ENCODE assay signal across 24 mouse cellular contexts in genomic region chr19:41706094-41706828, GRCm38 (mm10). TPM values are rescaled to one million over a fixed set of nuclear protein-coding genes. Genes with fewer than 3 reads are reported as not detected.
DNase-seq lines count a peak whose midpoint lies in the region; ATAC-seq and TF ChIP-seq lines count a peak whose summit lies in the region.
"Had no signal": no experiment of that assay in that cellular context is flagged by ENCODE, and none has a peak within 500 bp of the region (broad histone marks: within the 10 kb centered on the region; RNA-seq: fewer than 3 reads in every experiment).

No protein-coding gene starts in this region.

- no peaks in the 10 kb centered on the region for H3K9me3 ChIP-seq in forebrain, embryonic 10.5 days
- no peaks in the 10 kb centered on the region for H3K9me3 ChIP-seq in forebrain, embryonic 11.5 days (ENCODE audit: control insufficient read depth, low read length)
- no peaks in the 10 kb centered on the region for H3K9me3 ChIP-seq in hindbrain, embryonic 10.5 days
- H3K9me3 ChIP-seq in hindbrain, embryonic 16.5 days (ENCODE audit: control insufficient read depth, low read length) = no peaks in the 10 kb centered on the region
- H3K9me3 ChIP-seq in neural tube, embryonic 12.5 days = no peaks in the 10 kb centered on the region
- H3K9me3 ChIP-seq: embryonic facial prominence, embryonic 12.5 days; limb, embryonic 12.5 days had no signal

- H3K9ac ChIP-seq in forebrain, embryonic 11.5 days (ENCODE audit: low read length) = no peak overlapping the region
- no peak overlapping the region for H3K9ac ChIP-seq in hindbrain, embryonic 16.5 days (ENCODE audit: low read depth, low read length)
- H3K9ac ChIP-seq in neural tube, embryonic 12.5 days = 0 out of 2 replicates have a peak overlapping the region, but pooled peaks have one; percentile 26
- H3K9ac ChIP-seq: embryonic facial prominence, embryonic 12.5 days; limb, embryonic 12.5 days; liver, postnatal 0 days had no signal

- no peak for TF ChIP-seq CTCF in thymus, adult 2 months (IDR thresholded peaks at IDR 0.05; ENCODE audit: borderline replicate concordance, control insufficient read depth, extremely low read depth, insufficient read depth, low read length, poor library complexity)

- 66% methylated on average over 17 of the region's 17 CpGs for WGBS in forebrain, embryonic 10.5 days
- WGBS in forebrain, embryonic 11.5 days = 74% methylated on average over 17 of the region's 17 CpGs
- 53% methylated on average over 17 of the region's 17 CpGs for WGBS in hindbrain, embryonic 10.5 days
- 44% methylated on average over 17 of the region's 17 CpGs for WGBS in hindbrain, embryonic 16.5 days
- WGBS in neural tube, embryonic 12.5 days = 34% methylated on average over 17 of the region's 17 CpGs
- WGBS in thymus, adult 2 months = 88% methylated on average over 17 of the region's 17 CpGs

- ATAC-seq in forebrain, embryonic 11.5 days (replicated peaks; ENCODE audit: low FRiP score) = no peak
- peak; percentile 34; the same call in 1 of the 2 replicates for ATAC-seq in hindbrain, embryonic 16.5 days
- ATAC-seq in neural tube, embryonic 12.5 days (ENCODE audit: low FRiP score, low read depth) = peak; percentile 57
- ATAC-seq: forebrain, embryonic 14.5 days; intestine, embryonic 16.5 days; liver, postnatal 0 days; lung, postnatal 0 days had no signal

- H3K36me3 ChIP-seq in forebrain, embryonic 10.5 days (replicated peaks) = no peaks in the 10 kb centered on the region
- no peaks in the 10 kb centered on the region for H3K36me3 ChIP-seq in forebrain, embryonic 11.5 days (ENCODE audit: control insufficient read depth, insufficient read depth, low read length)
- no peaks in the 10 kb centered on the region for H3K36me3 ChIP-seq in hindbrain, embryonic 10.5 days
- H3K36me3 ChIP-seq in hindbrain, embryonic 16.5 days (ENCODE audit: control insufficient read depth, insufficient read depth, low read length) = no peaks in the 10 kb centered on the region
- no peaks in the 10 kb centered on the region for H3K36me3 ChIP-seq in neural tube, embryonic 12.5 days
- H3K36me3 ChIP-seq in thymus, adult 2 months (ENCODE audit: control insufficient read depth, insufficient read depth, low read length) = no peaks in the 10 kb centered on the region
- H3K36me3 ChIP-seq: embryonic facial prominence, embryonic 12.5 days; limb, embryonic 12.5 days had no signal

- no peak for TF ChIP-seq POLR2A in thymus, adult 2 months (IDR thresholded peaks at IDR 0.05; ENCODE audit: control insufficient read depth, extremely low read depth, insufficient read depth, low read length, poor library complexity)

- peaks cover 62% of the 10 kb centered on the region for H3K27me3 ChIP-seq in forebrain, embryonic 10.5 days (ENCODE audit: poor library complexity, severe bottlenecking)
- H3K27me3 ChIP-seq in forebrain, embryonic 11.5 days (ENCODE audit: control insufficient read depth, insufficient read depth, low read length) = no peaks in the 10 kb centered on the region
- peaks cover 91% of the 10 kb centered on the region for H3K27me3 ChIP-seq in hindbrain, embryonic 10.5 days (ENCODE audit: insufficient read depth, poor library complexity, severe bottlenecking)
- no peaks in the 10 kb centered on the region for H3K27me3 ChIP-seq in hindbrain, embryonic 16.5 days (replicated peaks; ENCODE audit: control insufficient read depth, insufficient read depth, low read length)
- peaks cover 5% of the 10 kb centered on the region for H3K27me3 ChIP-seq in neural tube, embryonic 12.5 days (replicated peaks)
- no peaks in the 10 kb centered on the region for H3K27me3 ChIP-seq in thymus, adult 2 months (ENCODE audit: control insufficient read depth, insufficient read depth, low read length)
- H3K27me3 ChIP-seq: embryonic facial prominence, embryonic 12.5 days had no signal

- no peak overlapping the region for H3K4me3 ChIP-seq in forebrain, embryonic 10.5 days
- no peak overlapping the region for H3K4me3 ChIP-seq in forebrain, embryonic 11.5 days (ENCODE audit: low read depth, low read length)
- no peak overlapping the region for H3K4me3 ChIP-seq in hindbrain, embryonic 10.5 days
- H3K4me3 ChIP-seq in hindbrain, embryonic 16.5 days (ENCODE audit: low read length) = no peak overlapping the region
- H3K4me3 ChIP-seq in neural tube, embryonic 12.5 days = no peak overlapping the region
- no peak overlapping the region for H3K4me3 ChIP-seq in thymus, adult 2 months (ENCODE audit: control insufficient read depth, insufficient read depth, low read length)
- H3K4me3 ChIP-seq: embryonic facial prominence, embryonic 12.5 days; limb, embryonic 12.5 days had no signal

- 0 out of 2 replicates have a peak overlapping the region, but pooled peaks have one; percentile 31 for H3K27ac ChIP-seq in forebrain, embryonic 10.5 days
- no peak overlapping the region for H3K27ac ChIP-seq in forebrain, embryonic 11.5 days (ENCODE audit: low read depth, low read length)
- peak overlapping the region; percentile 41 for H3K27ac ChIP-seq in hindbrain, embryonic 10.5 days
- no peak overlapping the region for H3K27ac ChIP-seq in hindbrain, embryonic 16.5 days (ENCODE audit: low read depth, low read length)
- H3K27ac ChIP-seq in neural tube, embryonic 12.5 days = peak overlapping the region; percentile 10
- no peak overlapping the region for H3K27ac ChIP-seq in thymus, adult 2 months (ENCODE audit: control insufficient read depth, insufficient read depth, low read length)
- H3K27ac ChIP-seq: embryonic facial prominence, embryonic 12.5 days; limb, embryonic 12.5 days had no signal

- no peak for DNase-seq in forebrain, embryonic 10.5 days (ENCODE audit: extremely low spot score, low spot score)
- no peak for DNase-seq in forebrain, embryonic 11.5 days (ENCODE audit: low spot score)
- no peak for DNase-seq in hindbrain, embryonic 10.5 days (ENCODE audit: low spot score)
- no peak for DNase-seq in thymus, adult 2 months
- DNase-seq in right cerebral cortex, postnatal 14 days = no peak
- DNase-seq in cerebellum, adult 11-12 months = no peak
- DNase-seq: adrenal gland, postnatal 36 days; cerebellum, adult 11 months; gastrocnemius, postnatal 10 days; kidney, adult 9 months; kidney, postnatal 14 days; liver, postnatal 0 days; right cerebral cortex, postnatal 25 days; thymus, postnatal 14 days had no signal

- no peak overlapping the region for H3K4me2 ChIP-seq in forebrain, embryonic 11.5 days (ENCODE audit: low read depth, low read length, severe bottlenecking)
- H3K4me2 ChIP-seq in hindbrain, embryonic 16.5 days (ENCODE audit: low read length) = no peak overlapping the region
- peak overlapping the region; percentile 36 for H3K4me2 ChIP-seq in neural tube, embryonic 12.5 days (replicated peaks)
- H3K4me2 ChIP-seq: embryonic facial prominence, embryonic 12.5 days; heart, embryonic 11.5 days; limb, embryonic 12.5 days; liver, embryonic 11.5 days had no signal

- H3K4me1 ChIP-seq in forebrain, embryonic 10.5 days = peaks cover 39% of the 10 kb centered on the region
- peaks cover 11% of the 10 kb centered on the region for H3K4me1 ChIP-seq in forebrain, embryonic 11.5 days (replicated peaks; ENCODE audit: control insufficient read depth, insufficient read depth, low read length)
- H3K4me1 ChIP-seq in hindbrain, embryonic 10.5 days (replicated peaks) = peaks cover 55% of the 10 kb centered on the region
- peaks cover 21% of the 10 kb centered on the region for H3K4me1 ChIP-seq in hindbrain, embryonic 16.5 days (ENCODE audit: control insufficient read depth, insufficient read depth, low read depth, low read length)
- peaks cover 44% of the 10 kb centered on the region for H3K4me1 ChIP-seq in neural tube, embryonic 12.5 days
- no peaks in the 10 kb centered on the region for H3K4me1 ChIP-seq in thymus, adult 2 months (replicated peaks; ENCODE audit: control insufficient read depth, insufficient read depth, low read length)

RNA-seq across cellular contexts. Expression of gene Slit1, which starts 37.2 kb away (rescaled TPM):
- 0.73 and 1.4 TPM in 2 replicates for polyA plus RNA-seq in forebrain, embryonic 10.5 days (2016; fragmentation: Nextera tagmentation; extraction: Ambion mirVana)
- polyA plus RNA-seq in forebrain, embryonic 11.5 days (2014; fragmentation: Nextera tagmentation; extraction: Ambion mirVana) = 4.6 and 5.6 TPM in 2 replicates
- polyA plus RNA-seq in hindbrain, embryonic 10.5 days (2016; fragmentation: Nextera tagmentation; extraction: Ambion mirVana) = 13.9 and 18.0 TPM in 2 replicates
- 17.4 and 23.1 TPM in 2 replicates for polyA plus RNA-seq in hindbrain, embryonic 16.5 days (2015; fragmentation: Nextera tagmentation; extraction: Ambion mirVana)
- 24.0 and 26.2 TPM in 2 replicates for polyA plus RNA-seq in neural tube, embryonic 12.5 days (2016; fragmentation: Nextera tagmentation; extraction: Ambion mirVana)
- 0.94 and 1.0 TPM in 2 replicates for polyA plus RNA-seq in thymus, adult 2 months (2012; rRNA removed)
- polyA plus RNA-seq: heart, postnatal 0 days had no signal

Comparison
In these comparisons a context has a peak if more than half of its experiments do, and no peak if none do; other contexts are left out.
1. H3K27ac ChIP-seq: peak in forebrain, embryonic 10.5 days (single experiment), hindbrain, embryonic 10.5 days (single experiment) and neural tube, embryonic 12.5 days (single experiment); none in forebrain, embryonic 11.5 days (single experiment), hindbrain, embryonic 16.5 days (single experiment) and thymus, adult 2 months (single experiment).